Mouse (Mus musculus) liver, embryonic 11.5 days (tissue): ENCODE measurements around the gene Glis3. TPM values are rescaled to one million over a fixed set of nuclear protein-coding genes. Genes with fewer than 3 reads are reported as not detected.

Source experiments
- ATAC-seq: fragments of 200-750 bp; cut with Nextera tagmentation; replicated peaks from 2 replicates; pipeline ENCODE4 v1.8.0; 2017; ENCODE audit warnings: moderate number of reproducible peaks, mild to moderate bottlenecking, moderate TSS enrichment, moderate library complexity; ENCODE audit not compliant: low FRiP score
- DNase-seq: peaks from one replicate; pipeline ENCODE4 v3.0.0-alpha.2; 2017; ENCODE audit warnings: low spot score
- H3K27ac ChIP-seq: fragments of 300-500 bp; sonication (generic); 2 replicates; pipeline ENCODE4 v1.5.1; 2014; ENCODE audit warnings: mild to moderate bottlenecking, low read depth, low read length, control low read depth
- H3K27me3 ChIP-seq: fragments of 300-500 bp; sonication (generic); replicated peaks from 2 replicates; pipeline ENCODE4 v1.6.1; 2014; ENCODE audit warnings: low read length, mixed read lengths; ENCODE audit not compliant: control insufficient read depth, insufficient read depth
- H3K36me3 ChIP-seq: fragments of 300-500 bp; sonication (generic); 2 replicates; pipeline ENCODE4 v1.6.1; 2014; ENCODE audit warnings: mild to moderate bottlenecking, low read length, moderate library complexity, mixed read lengths; ENCODE audit not compliant: control insufficient read depth, insufficient read depth
- H3K4me1 ChIP-seq: fragments of 300-500 bp; sonication (generic); replicated peaks from 2 replicates; pipeline ENCODE4 v1.6.1; 2014; ENCODE audit warnings: low read length, mixed read lengths; ENCODE audit not compliant: control insufficient read depth, insufficient read depth
- H3K4me2 ChIP-seq: fragments of 300-500 bp; sonication (generic); 2 replicates; pipeline ENCODE4 v1.6.1; 2014; ENCODE audit warnings: mild to moderate bottlenecking, control low read depth, moderate library complexity
- H3K4me3 ChIP-seq: fragments of 300-500 bp; sonication (generic); 2 replicates; pipeline ENCODE4 v1.5.1; 2014; ENCODE audit warnings: low read depth, low read length, control low read depth
- H3K9ac ChIP-seq: fragments of 300-500 bp; sonication (generic); 2 replicates; pipeline ENCODE4 v1.6.1; 2014; ENCODE audit warnings: low read depth, low read length, control low read depth
- H3K9me3 ChIP-seq: fragments of 300-500 bp; sonication (generic); 2 replicates; pipeline ENCODE4 v1.6.1; 2016; ENCODE audit warnings: low read length, inconsistent platforms, mixed read lengths; ENCODE audit not compliant: control insufficient read depth
- whole genome bisulfite sequencing: fragments of 180-500 bp; shearing (Covaris S2); extraction: QIAGEN DNeasy Blood & Tissue Kit; methylation state at CpG from one replicate; pipeline ENCODE4 v1.1.7; 2014; 5-methylcytosine and 5-hydroxymethylcytosine counted together
- polyA plus RNA-seq: library from polyadenylated mRNA; unstranded; fragments of >200 nt; fragmentation: Nextera tagmentation; extraction: Ambion mirVana; gene quantifications from 2 replicates; pipeline ENCODE4 v1.2.1, GENCODE M21; 2014

The Glis3 gene
- polyA plus RNA-seq, 1 experiment from 2014 or later: 0.47 TPM

GRCm38 (mm10) chr19:28566554-28566953 is 113.3 kb downstream of the Glis3 start:
- no peaks in the 10 kb centered on the region for H3K27me3 ChIP-seq
- H3K4me1 ChIP-seq: no peaks in the 10 kb centered on the region
- no peaks in the 10 kb centered on the region for H3K9me3 ChIP-seq
- H3K4me2 ChIP-seq: no peak overlapping the region
- H3K9ac ChIP-seq: no peak overlapping the region
- 32% methylated on average over 2 of the region's 2 CpGs for WGBS
- H3K27ac ChIP-seq: no peak overlapping the region
- H3K36me3 ChIP-seq: no peaks in the 10 kb centered on the region
- H3K4me3 ChIP-seq: no peak overlapping the region
- no peak for DNase-seq
- ATAC-seq: no peak

GRCm38 (mm10) chr19:28561697-28562002 is 118.2 kb downstream of the Glis3 start:
- Histone ChIP-seq H3K9ac (no peak overlapping the region), H3K27ac (no peak overlapping the region), H3K4me2 (no peak overlapping the region), H3K36me3 (no peaks in the 10 kb centered on the region), H3K4me1 (no peaks in the 10 kb centered on the region; the same call in 1 of the 2 replicates), H3K9me3 (no peaks in the 10 kb centered on the region), H3K4me3 (no peak overlapping the region), H3K27me3 (no peaks in the 10 kb centered on the region)
- DNase-seq (no peak), ATAC-seq (no peak)

- WGBS: 54% methylated on average over 8 of the region's 8 CpGs
- DNase-seq (no peak), ATAC-seq (no peak)
- H3K36me3 ChIP-seq: no peaks in the 10 kb centered on the region
- H3K4me3 ChIP-seq: no peak overlapping the region
- H3K27me3 ChIP-seq: no peaks in the 10 kb centered on the region
- H3K4me2 ChIP-seq: no peak overlapping the region
- no peaks in the 10 kb centered on the region; the same call in 1 of the 2 replicates for H3K4me1 ChIP-seq
- H3K27ac ChIP-seq: no peak overlapping the region
- no peaks in the 10 kb centered on the region for H3K9me3 ChIP-seq
- H3K9ac ChIP-seq: no peak overlapping the region
Measured at GRCm38 (mm10) chr19:28560801-28561696, 118.8 kb downstream of the Glis3 start.

- H3K27me3 ChIP-seq: no peaks in the 10 kb centered on the region
- no peak overlapping the region for H3K4me2 ChIP-seq
- H3K4me1 ChIP-seq: no peaks in the 10 kb centered on the region; the same call in 1 of the 2 replicates
- H3K27ac ChIP-seq: no peak overlapping the region
- H3K36me3 ChIP-seq: no peaks in the 10 kb centered on the region
- ATAC-seq (no peak), DNase-seq (no peak)
- H3K9ac ChIP-seq: no peak overlapping the region
- H3K9me3 ChIP-seq: no peaks in the 10 kb centered on the region
- no peak overlapping the region for H3K4me3 ChIP-seq
- 54% methylated on average over 7 of the region's 7 CpGs for WGBS
Measured at GRCm38 (mm10) chr19:28559836-28560235, 120.0 kb downstream of the Glis3 start.

GRCm38 (mm10) chr19:28559400-28559799 is 120.5 kb downstream of the Glis3 start:
- no peaks in the 10 kb centered on the region for H3K27me3 ChIP-seq
- no peaks in the 10 kb centered on the region for H3K36me3 ChIP-seq
- no peaks in the 10 kb centered on the region for H3K9me3 ChIP-seq
- H3K4me3 ChIP-seq: no peak overlapping the region
- WGBS: 75% methylated on average over 10 of the region's 10 CpGs
- DNase-seq (no peak), ATAC-seq (no peak)
- H3K9ac ChIP-seq: no peak overlapping the region
- no peaks in the 10 kb centered on the region; the same call in 1 of the 2 replicates for H3K4me1 ChIP-seq
- no peak overlapping the region for H3K27ac ChIP-seq
- H3K4me2 ChIP-seq: no peak overlapping the region

- no peak for DNase-seq
- WGBS: 77% methylated on average over 8 of the region's 8 CpGs
- Histone ChIP-seq H3K4me2 (no peak overlapping the region), H3K4me3 (no peak overlapping the region), H3K27ac (no peak overlapping the region), H3K4me1 (no peaks in the 10 kb centered on the region; the same call in 1 of the 2 replicates), H3K36me3 (no peaks in the 10 kb centered on the region), H3K9ac (no peak overlapping the region), H3K9me3 (no peaks in the 10 kb centered on the region), H3K27me3 (no peaks in the 10 kb centered on the region)
- ATAC-seq: no peak
Measured at GRCm38 (mm10) chr19:28558661-28559060, 121.2 kb downstream of the Glis3 start.

- no peak overlapping the region for H3K27ac ChIP-seq
- H3K9me3 ChIP-seq: no peaks in the 10 kb centered on the region
- H3K4me2 ChIP-seq: no peak overlapping the region
- no peak overlapping the region for H3K9ac ChIP-seq
- 52% methylated on average over 5 of the region's 5 CpGs for WGBS
- H3K4me3 ChIP-seq: no peak overlapping the region
- DNase-seq (no peak), ATAC-seq (no peak)
- no peaks in the 10 kb centered on the region; the same call in 1 of the 2 replicates for H3K4me1 ChIP-seq
- H3K36me3 ChIP-seq: no peaks in the 10 kb centered on the region
- H3K27me3 ChIP-seq: no peaks in the 10 kb centered on the region
Measured at GRCm38 (mm10) chr19:28557559-28558328, 122.1 kb downstream of the Glis3 start.

GRCm38 (mm10) chr19:28555181-28555929 is 124.5 kb downstream of the Glis3 start:
- H3K27me3 ChIP-seq: no peaks in the 10 kb centered on the region
- 77% methylated on average over 6 of the region's 6 CpGs for WGBS
- H3K9ac ChIP-seq: no peak overlapping the region
- H3K4me3 ChIP-seq: no peak overlapping the region
- H3K4me2 ChIP-seq: no peak overlapping the region
- H3K36me3 ChIP-seq: no peaks in the 10 kb centered on the region
- no peak for ATAC-seq
- no peak overlapping the region for H3K27ac ChIP-seq
- H3K9me3 ChIP-seq: no peaks in the 10 kb centered on the region
- no peaks in the 10 kb centered on the region; the same call in 1 of the 2 replicates for H3K4me1 ChIP-seq
- DNase-seq: no peak
